Mouse (Mus musculus): ENCODE measurements around the gene Esp36. TPM values are rescaled to one million over a fixed set of nuclear protein-coding genes. Genes with fewer than 3 reads are reported as not detected.
"Not testable (repeated sequence)": the region's sequence is repeated elsewhere in the genome, so short reads cannot be mapped to it uniquely, and the experiment has no call there.

Esp36 gene
- not detected for total RNA-seq (2021)
- long read RNA-seq, experiment 1 = 0 reads
- long read RNA-seq, experiment 2 = 0 reads

DNA sequence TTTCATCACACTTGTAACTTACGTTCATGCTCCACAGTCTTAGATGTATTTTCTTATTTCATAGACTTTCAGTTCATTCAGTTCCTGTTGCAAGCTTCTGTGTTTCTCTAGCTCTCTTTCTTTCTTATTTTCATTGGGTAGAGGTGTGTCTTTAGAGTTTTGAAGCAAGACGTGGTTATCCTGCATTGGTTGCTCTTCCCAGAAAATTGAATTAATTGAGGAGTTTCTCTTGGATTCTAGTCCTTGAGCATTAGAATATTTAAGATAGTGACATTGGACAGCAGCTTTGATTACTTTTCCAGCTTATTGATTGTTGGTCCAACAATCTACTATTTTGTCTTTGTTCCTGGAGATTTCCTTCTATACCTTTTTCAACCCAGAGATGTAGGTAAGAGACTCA, at the start of gene Esp36:
Gene Esp36 (minus strand): TSS at position 101 of the 400 bp plus-strand sequence.
- no peak for DNase-seq (ENCODE audit: low spot score in 2 of 2)

DNA sequence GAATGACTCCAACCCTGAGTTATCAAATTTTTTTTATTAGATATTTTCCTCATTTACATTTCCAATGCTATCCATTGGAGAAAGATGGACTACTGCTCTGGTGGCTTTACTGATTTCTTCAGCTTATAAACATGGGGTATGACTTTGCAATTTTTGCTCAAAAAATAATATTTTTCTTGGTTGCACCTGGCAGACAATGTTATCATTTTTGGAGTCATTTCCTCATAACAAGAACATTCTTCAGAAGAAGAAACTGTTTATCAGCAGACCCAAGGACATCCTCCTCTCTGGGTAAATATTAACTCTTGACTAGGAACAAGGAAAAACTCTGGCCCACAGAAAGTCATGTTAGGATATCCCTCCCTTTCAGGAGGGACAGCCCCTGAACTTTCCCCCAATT, 36.2 kb upstream of the Esp36 start:
- not testable (repeated sequence) for DNase-seq (ENCODE audit: low spot score in 2 of 2)

DNA sequence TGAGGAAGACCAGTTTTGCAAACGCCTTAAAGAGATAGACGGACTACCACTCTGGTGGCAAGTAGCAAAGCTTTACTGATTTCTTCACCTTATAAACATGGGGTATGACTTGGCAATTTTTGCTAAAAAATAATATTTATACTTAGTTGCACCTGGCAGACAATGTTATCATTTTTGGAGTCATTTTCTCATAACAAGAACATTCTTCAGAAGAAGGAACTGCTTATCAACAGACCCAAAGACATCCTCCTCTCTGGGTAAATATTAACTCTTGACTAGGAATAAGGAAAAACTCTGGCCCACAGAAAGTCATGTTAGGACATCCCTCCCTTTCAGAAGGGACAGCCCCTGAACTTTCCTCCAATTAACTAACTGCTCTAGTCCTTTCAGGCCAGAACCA, 30.7 kb upstream of the Esp36 start:
- DNase-seq (ENCODE audit: low spot score in 2 of 2) = no peak

DNA sequence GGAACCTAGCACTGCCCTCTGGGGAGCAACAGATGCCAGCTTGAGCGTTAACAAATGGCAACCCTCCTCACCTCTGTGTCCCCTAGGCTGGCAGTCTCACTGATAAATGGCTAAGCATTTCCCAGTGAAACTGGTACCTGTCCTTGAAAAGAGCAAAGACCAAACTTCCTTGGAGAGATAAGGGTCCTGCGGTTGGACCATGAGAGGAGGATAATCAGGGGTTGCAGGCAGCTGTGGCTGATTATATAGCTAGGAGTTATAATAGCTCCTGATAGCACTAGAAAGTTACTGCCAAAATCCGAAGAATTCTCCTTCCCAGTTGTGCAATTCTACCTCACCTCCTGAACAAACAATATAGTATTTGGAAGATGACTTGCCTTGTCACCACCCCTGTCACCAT, 13.8 kb downstream of the Esp36 start:
- DNase-seq (ENCODE audit: low spot score in 2 of 2) = no peak

DNA sequence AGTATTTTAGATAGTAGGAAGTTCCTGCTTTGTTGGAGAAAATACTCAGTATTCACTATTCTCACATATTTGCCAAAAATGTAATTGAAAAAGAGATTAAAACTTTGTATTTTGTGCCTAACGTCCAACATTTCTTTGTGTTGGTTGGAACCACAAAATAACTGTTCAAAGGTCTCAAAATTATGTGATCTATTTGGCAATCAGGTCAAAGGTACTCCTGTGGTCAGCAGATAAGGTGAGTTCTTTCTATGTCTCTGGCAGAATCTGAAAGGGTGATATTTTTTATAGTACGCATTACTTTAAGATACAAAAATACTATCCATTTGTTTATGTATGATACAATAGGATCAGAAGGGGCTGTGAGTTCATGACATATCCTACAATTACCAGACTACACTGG, 28.2 kb downstream of the Esp36 start:
- no peak for DNase-seq (ENCODE audit: low spot score in 2 of 2)

Other genes with a start within 250 kb of the Esp36 start
- not detected for gene Olfr134, start 248.8 kb downstream of the Esp36 start, total RNA-seq (2021)
- gene Olfr135, start 215.8 kb downstream of the Esp36 start, total RNA-seq (2021) = not detected
- gene Olfr138, start 159.2 kb downstream of the Esp36 start, total RNA-seq (2021) = not detected
- not detected for gene Olfr137, start 112.6 kb downstream of the Esp36 start, total RNA-seq (2021)
- gene Olfr136, start 90.4 kb downstream of the Esp36 start, total RNA-seq (2021) = not detected
- not detected for gene Esp34, start 134.0 kb upstream of the Esp36 start, total RNA-seq (2021)
- gene Esp31, start 219.3 kb upstream of the Esp36 start, total RNA-seq (2021) = not detected

All from adrenal gland, adult 18-20 months (tissue).